Mouse (Mus musculus) small intestine, adult 2 months (tissue): ENCODE data around the gene Slc5a6.

Experiments used
- CTCF ChIP-seq: fragments of 200-500 bp; IDR thresholded peaks from 2 replicates; pipeline ENCODE4 v1.5.1; 2012; ENCODE audit warnings: low read depth, mild to moderate bottlenecking, control low read depth, inconsistent platforms, low read length, moderate library complexity, mixed read lengths; ENCODE audit not compliant: insufficient replicate concordance, insufficient read length; ENCODE audit errors: extremely low read depth
- POLR2A ChIP-seq: fragments of 200-500 bp; IDR thresholded peaks from 2 replicates; pipeline ENCODE4 v1.6.1; 2012; ENCODE audit warnings: low read depth, mild to moderate bottlenecking, control low read depth, inconsistent platforms, low read length, moderate library complexity

DNA sequence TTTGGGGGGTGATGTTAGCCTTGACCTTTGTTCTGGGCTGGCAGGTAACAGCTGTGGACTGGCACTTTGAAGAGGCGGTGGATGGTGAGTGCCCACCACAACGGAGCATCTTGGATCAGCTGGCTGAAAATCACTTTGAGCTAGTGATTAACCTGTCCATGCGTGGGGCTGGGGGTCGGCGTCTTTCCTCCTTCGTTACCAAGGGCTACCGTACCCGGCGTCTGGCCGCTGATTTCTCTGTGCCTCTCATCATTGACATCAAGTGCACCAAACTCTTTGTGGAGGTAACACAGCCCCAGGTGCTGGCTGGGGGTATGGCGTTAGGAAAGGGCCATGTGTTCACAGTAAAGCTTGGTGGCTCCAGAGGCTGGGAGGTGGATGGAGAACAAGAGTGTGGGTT lies 23.1 kb upstream of the Slc5a6 start:
- TF ChIP-seq POLR2A, result no peak
- TF ChIP-seq CTCF, result no peak
